Mouse (Mus musculus) gastrocnemius, postnatal 4 days (tissue): ENCODE results near the gene Hist1h2ai. TPM values are rescaled to one million over a fixed set of nuclear protein-coding genes. Genes with fewer than 3 reads are reported as not detected.

Experiments used
- microRNA-seq: library from miRNA; unstranded; fragments of <30 nt; microRNA quantifications from one replicate; pipeline ENCODE4 v1.2.0, GENCODE M21; 2021
- total RNA-seq, 2 experiments: library from RNA; stranded (reverse); gene quantifications; 2 replicates each; pipeline ENCODE4 v1.2.3; 2021

Hist1h2ai gene
- total RNA-seq, 2 experiments from 2014 or later = 297 to 368 TPM

Small RNA genes lying within 50 kb of the gene (microRNA-seq; reads per million reads assigned to microRNA genes)
- gene Gm44357 (not detected), gene Gm44367 (not detected), gene Gm44454 (not detected)

Other genes starting within 250 kb of the Hist1h2ai start
- gene Nkapl, start 247.9 kb upstream of the Hist1h2ai start, total RNA-seq = under 1 TPM; 0.41 to 0.81 TPM
- 1 to 10 TPM; 1.2 to 1.5 TPM for gene Zkscan4, start 237.5 kb upstream of the Hist1h2ai start, total RNA-seq
- gene Gm10065, start 237.0 kb upstream of the Hist1h2ai start, total RNA-seq = not detected
- 10 to 100 TPM; 10.2 to 12.5 TPM for gene AK157302, start 221.2 kb upstream of the Hist1h2ai start, total RNA-seq
- gene Gm11273, start 215.0 kb upstream of the Hist1h2ai start, total RNA-seq = 10 to 100 TPM; 76.0 to 91.1 TPM
- gene Zkscan8, start 185.3 kb upstream of the Hist1h2ai start, total RNA-seq = 10 to 100 TPM; 15.0 to 15.6 TPM
- gene Olfr1366, start 173.6 kb upstream of the Hist1h2ai start, total RNA-seq = not detected
- not detected for gene Olfr1535, start 156.5 kb upstream of the Hist1h2ai start, total RNA-seq
- not detected for gene Olfr1364, start 134.7 kb upstream of the Hist1h2ai start, total RNA-seq
- gene Olfr1362, start 102.4 kb upstream of the Hist1h2ai start, total RNA-seq = not detected
- not detected for gene Olfr11, start 73.9 kb upstream of the Hist1h2ai start, total RNA-seq
- gene Olfr1361, start 53.0 kb upstream of the Hist1h2ai start, total RNA-seq = not detected
- gene Olfr1360, start 39.0 kb upstream of the Hist1h2ai start, total RNA-seq = not detected
- not detected for gene Olfr1359, start 18.3 kb upstream of the Hist1h2ai start, total RNA-seq
- gene Hist1h2bl, start 279 bp upstream of the Hist1h2ai start, total RNA-seq = 100 to 1,000 TPM; 362 to 482 TPM
- gene Hist1h3h, start 1.2 kb downstream of the Hist1h2ai start, total RNA-seq = 100 to 1,000 TPM; 508 to 651 TPM
- gene Hist1h2bm, start 5.6 kb downstream of the Hist1h2ai start, total RNA-seq = 100 to 1,000 TPM; 101 to 150 TPM
- gene Hist1h4j, start 18.6 kb downstream of the Hist1h2ai start, total RNA-seq = 10 to 100 TPM; 70.8 to 87.9 TPM
- gene Hist1h4k, start 34.1 kb downstream of the Hist1h2ai start, total RNA-seq = 1,000 to 10,000 TPM in 1 of 2 experiments, 100 to 1,000 TPM in 1; 854 to 1,164 TPM
- 100 to 1,000 TPM; 131 to 185 TPM for gene Hist1h2ak, start 37.4 kb downstream of the Hist1h2ai start, total RNA-seq
- gene Hist1h2bn, start 37.7 kb downstream of the Hist1h2ai start, total RNA-seq = 100 to 1,000 TPM; 211 to 286 TPM
- 100 to 1,000 TPM; 246 to 294 TPM for gene Hist1h1b, start 64.2 kb downstream of the Hist1h2ai start, total RNA-seq
- gene Hist1h3i, start 66.9 kb downstream of the Hist1h2ai start, total RNA-seq = 100 to 1,000 TPM; 398 to 496 TPM
- gene Hist1h2an, start 70.8 kb downstream of the Hist1h2ai start, total RNA-seq = 100 to 1,000 TPM in 1 of 2 experiments, 10 to 100 TPM in 1; 82.7 to 102 TPM
- gene Hist1h2bp, start 71.0 kb downstream of the Hist1h2ai start, total RNA-seq = 100 to 1,000 TPM; 143 to 201 TPM
- 100 to 1,000 TPM; 278 to 369 TPM for gene Hist1h2bq, start 93.8 kb downstream of the Hist1h2ai start, total RNA-seq
- gene Hist1h2ao, start 94.0 kb downstream of the Hist1h2ai start, total RNA-seq = 100 to 1,000 TPM; 431 to 590 TPM
- gene Hist1h4m, start 95.3 kb downstream of the Hist1h2ai start, total RNA-seq = 100 to 1,000 TPM; 582 to 750 TPM
- gene Hist1h4n, start 115.8 kb downstream of the Hist1h2ai start, total RNA-seq = 100 to 1,000 TPM in 1 of 2 experiments, 10 to 100 TPM in 1; 93.9 to 147 TPM
- 100 to 1,000 TPM; 215 to 300 TPM for gene Hist1h2ap, start 117.1 kb downstream of the Hist1h2ai start, total RNA-seq
- gene Hist1h2br, start 117.3 kb downstream of the Hist1h2ai start, total RNA-seq = 100 to 1,000 TPM; 275 to 365 TPM
- gene Zfp184, start 228.7 kb downstream of the Hist1h2ai start, total RNA-seq = 1 to 10 TPM; 1.4 to 2.6 TPM